Mouse (Mus musculus): Measurements from ENCODE around the gene Iqcg. TPM values are rescaled to one million over a fixed set of nuclear protein-coding genes. Genes with fewer than 3 reads are reported as not detected.
A peak's percentile ranks its signal among the peaks of the same experiment; 100 is the strongest.
"Not testable (repeated sequence)": the region's sequence is repeated elsewhere in the genome, so short reads cannot be mapped to it uniquely, and the experiment has no call there.

The Iqcg gene
- total RNA-seq, 2 experiments from 2014 or later, result 0.15 TPM; not detected in 1

DNA sequence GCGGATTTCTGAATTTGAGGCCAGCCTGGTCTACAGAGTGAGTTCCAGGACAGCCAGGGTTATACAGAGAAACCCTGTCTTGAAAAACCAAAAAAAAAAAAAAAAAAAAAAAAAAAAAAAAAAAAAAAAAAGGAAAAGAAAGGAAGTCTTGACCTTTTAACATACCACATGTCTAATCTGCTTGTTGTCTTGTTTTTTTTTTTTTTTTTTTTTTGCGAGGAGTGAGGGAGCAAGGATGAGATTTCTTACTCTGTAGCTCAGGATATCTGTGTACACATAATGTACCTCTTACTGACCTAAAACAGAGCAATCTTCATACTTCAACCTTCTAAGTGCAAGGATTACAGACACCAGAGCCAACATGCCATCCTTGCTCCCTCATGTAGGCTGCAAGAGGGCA is 1.1 kb downstream of the Iqcg start:
- not testable (repeated sequence) for ATAC-seq (ENCODE audit: poor library complexity, severe bottlenecking)

DNA sequence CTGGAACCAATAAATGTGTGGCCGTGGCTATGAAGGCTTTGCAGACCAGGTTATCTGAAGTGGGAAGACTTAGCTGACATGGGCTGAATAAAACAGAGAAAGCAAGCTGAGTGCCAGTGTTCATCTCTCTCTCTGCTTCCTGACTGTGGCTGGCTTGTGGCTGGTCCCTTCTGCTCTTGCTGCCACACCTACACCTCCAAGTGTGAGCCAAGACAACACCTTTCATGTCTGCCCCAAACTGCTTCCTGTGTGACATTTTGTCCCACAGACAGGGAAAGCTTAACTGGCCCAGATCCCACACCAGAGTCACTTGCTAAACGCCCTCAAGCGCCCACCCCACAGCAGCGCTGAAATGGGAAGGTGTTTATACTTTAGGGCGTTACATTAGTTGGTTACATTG is 2.9 kb downstream of the Iqcg start:
- ATAC-seq (ENCODE audit: poor library complexity, severe bottlenecking), result no peak

DNA sequence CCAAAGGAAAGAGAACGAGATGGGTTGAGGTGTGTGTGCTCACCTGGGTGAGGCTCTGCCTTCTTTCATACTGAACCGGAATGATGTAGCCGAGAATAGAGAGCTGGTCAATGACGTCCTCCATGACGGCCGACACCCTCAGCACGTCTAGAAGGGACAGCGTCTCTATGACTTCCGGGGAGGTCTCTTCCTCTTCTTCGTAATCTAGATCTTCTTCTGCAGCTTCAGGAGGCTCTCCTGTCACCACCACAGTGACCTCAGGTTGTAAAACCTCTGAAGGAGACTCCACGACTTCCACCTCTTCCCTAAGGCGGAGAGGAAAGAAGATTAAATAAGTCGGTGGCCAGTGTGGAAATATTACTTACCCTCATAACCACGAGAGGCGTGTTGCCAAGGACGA is 6.2 kb downstream of the Iqcg start:
- ATAC-seq (ENCODE audit: poor library complexity, severe bottlenecking), result peak; percentile 72; the same call in 1 of the 2 replicates

DNA sequence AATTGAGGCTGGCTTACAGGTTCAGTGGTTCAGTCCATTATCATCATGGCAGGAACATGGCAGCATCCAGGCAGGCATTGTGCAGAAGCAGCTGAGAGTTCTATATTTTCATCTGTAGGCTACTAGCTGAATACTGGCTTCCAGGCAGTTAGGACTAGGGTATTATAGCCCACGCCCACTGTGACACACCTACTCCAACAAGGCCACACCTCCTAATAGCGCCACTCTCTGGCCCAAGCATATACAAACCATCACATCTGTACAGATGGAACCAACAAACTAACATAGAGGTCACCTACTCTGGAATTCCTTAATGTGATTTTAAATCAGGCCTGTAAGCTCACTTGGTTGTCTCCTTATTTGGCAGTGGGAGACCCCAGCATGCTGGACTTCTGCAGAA is 7.3 kb downstream of the Iqcg start:
- ATAC-seq (ENCODE audit: poor library complexity, severe bottlenecking), result no peak

DNA sequence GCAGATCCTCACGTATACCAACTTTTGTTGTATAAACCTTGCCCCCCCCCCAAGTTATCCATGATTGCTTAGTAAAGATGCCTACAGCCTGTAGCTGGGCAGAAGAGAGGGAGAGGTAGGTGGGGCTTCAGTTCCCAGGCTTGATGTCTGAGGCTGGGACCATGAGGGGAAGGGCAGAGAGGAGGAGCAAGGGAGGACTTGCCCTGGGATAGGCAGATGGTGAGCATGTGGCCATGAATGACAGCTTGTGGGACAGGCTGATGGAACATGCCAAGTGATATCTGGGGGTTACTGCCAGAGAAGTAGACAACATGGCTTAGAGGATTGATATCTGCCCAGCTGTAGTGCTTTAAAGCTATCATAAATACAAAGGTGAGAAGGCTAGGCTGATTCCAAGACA is 8.0 kb downstream of the Iqcg start:
- no peak for ATAC-seq (ENCODE audit: poor library complexity, severe bottlenecking)

DNA sequence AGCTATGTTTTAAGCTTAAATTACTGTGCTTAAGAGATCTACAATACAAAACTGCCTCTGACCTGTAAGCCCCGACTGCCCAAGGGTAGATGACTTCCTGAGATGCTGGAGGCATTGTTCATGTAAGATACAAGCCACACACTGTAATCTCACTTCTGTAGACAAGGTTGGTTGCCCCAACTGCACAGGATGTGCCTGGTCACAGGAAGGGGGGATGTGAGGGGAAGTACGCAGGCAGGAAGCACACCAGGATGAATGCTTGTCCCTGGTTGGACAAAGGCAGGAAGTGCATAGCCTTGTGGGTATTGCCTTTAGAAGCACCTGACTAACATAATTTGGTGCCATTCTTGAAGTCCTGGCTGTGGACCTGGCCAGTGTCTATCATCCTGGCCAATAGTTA is 12.8 kb downstream of the Iqcg start:
- ATAC-seq (ENCODE audit: poor library complexity, severe bottlenecking), result peak; percentile 59

DNA sequence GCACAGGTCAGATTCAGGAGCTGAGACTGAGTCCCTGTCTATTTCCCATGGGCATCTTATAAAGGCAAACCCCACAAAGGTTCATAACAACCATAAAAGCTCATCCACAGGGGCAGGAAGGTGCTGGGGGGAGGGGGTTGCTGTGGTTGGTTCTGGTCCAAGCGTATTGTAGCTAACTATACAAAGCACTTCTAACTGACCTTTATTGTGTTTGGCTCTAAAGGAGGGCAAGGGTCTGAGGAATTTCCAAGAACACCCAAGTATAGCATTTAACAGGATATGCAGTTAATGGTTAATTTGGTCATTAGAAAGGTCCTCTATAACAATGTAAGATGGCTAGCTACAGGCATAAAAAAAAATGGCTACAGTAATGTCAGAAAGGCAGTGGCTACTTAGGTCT is 13.3 kb downstream of the Iqcg start:
- ATAC-seq (ENCODE audit: poor library complexity, severe bottlenecking), result no peak

DNA sequence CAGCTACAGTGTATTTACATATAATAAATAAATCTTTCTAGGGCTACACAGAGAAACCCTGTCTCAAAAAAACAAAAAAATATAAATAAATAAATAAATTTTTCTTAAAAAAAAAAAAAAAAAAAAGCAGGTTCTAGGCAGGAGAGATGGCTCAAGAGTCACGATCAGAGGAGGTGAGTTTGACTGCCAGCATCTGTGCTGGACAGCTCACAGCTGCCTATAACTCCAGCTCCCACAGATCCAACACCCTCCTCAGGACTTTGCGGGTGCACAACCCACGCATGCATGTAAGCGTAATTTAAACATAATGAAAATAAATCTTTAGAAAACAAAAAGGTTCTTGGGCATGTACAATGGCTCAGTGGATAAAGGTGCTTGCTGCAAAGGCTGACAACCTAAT is 20.0 kb downstream of the Iqcg start:
- ATAC-seq (ENCODE audit: poor library complexity, severe bottlenecking), result no peak

DNA sequence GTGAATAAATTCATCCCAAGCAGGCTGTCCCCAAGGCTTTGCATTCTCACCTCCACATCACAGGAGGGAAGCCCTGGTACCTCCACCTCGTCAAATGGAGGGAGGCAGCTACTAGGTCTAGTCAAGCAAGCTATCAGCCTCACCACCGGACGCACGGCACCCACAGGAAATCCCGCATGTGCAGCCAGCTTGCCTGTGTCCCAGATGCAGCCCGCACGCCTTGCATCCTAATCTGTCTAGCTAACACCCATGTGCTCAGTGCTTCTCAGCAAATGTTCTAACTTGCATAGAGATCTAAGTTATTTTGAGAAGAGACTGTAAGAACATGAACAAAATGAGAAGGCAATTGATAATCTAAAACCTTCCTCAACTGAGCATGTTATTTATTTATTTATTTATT is 29.7 kb downstream of the Iqcg start:
- no peak for ATAC-seq (ENCODE audit: poor library complexity, severe bottlenecking)

DNA sequence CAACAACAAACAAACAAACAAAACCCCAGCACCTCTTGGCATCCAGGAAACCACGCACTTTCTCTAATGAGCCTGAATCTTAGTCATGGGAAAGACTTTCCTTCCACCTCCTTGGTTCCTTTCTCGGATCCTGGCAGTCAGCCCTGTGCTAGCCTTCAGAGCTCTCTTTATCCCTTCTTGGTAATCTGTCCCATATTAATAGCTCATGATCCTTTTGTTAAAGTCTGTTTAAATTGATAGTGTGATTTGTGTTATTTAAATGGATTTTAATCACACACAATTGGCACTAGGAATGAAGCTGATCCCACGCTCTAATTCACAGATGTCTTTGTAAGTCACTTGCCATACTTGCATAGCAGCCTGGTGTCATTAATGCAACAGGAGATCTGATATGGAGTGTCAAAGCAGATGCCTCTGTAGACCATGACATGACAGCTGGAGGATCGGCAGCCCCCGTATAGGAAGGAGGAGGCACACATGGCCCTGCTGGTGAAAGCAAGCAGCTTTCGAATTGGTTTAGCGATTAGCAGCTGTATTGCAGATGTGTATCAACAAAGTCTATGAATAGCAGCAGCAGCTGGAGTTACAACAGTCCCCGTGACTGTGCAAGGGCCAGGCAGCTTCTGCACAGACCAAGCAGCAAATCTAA is 31.4 kb downstream of the Iqcg start:
- no peak for ATAC-seq (ENCODE audit: poor library complexity, severe bottlenecking)

DNA sequence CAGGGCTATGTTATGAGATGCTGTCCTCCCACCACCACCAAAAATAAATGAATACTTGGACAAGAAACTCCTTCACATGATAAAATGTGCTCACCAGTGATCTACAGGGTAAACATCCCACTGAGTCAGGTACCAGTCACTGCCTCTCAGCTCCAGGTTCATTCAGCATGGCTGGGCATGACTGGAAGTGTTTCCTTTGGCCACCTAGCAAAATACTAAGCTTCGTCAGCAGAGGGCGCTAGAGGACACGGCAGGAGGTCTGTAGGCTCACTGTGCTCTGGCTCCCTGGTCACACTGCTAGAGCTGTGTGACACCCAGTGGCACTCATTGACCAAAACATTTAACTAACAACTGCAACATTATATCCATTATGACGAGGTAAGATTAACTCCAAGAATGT is 32.3 kb downstream of the Iqcg start:
- peak; percentile 96 for ATAC-seq (ENCODE audit: poor library complexity, severe bottlenecking)

DNA sequence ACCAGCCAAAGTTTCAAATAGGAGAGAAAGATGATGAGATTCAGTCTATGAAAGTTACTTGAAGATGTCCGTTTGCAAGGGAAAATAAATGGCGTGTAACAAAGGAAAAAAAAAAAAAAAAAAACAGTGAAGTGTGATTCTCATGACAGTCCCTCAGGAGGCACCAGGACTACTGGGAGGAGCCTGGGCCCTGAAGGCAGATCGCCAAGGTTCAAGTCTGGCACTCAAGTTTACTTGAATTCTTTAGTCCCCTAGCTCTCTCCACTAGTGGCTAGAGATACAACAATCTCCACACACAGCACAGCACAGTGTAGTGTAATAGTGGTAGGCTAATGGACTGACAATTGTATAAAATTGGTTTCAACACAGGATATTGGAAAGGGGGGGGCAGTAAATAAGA is 34.6 kb downstream of the Iqcg start:
- no peak for ATAC-seq (ENCODE audit: poor library complexity, severe bottlenecking)

DNA sequence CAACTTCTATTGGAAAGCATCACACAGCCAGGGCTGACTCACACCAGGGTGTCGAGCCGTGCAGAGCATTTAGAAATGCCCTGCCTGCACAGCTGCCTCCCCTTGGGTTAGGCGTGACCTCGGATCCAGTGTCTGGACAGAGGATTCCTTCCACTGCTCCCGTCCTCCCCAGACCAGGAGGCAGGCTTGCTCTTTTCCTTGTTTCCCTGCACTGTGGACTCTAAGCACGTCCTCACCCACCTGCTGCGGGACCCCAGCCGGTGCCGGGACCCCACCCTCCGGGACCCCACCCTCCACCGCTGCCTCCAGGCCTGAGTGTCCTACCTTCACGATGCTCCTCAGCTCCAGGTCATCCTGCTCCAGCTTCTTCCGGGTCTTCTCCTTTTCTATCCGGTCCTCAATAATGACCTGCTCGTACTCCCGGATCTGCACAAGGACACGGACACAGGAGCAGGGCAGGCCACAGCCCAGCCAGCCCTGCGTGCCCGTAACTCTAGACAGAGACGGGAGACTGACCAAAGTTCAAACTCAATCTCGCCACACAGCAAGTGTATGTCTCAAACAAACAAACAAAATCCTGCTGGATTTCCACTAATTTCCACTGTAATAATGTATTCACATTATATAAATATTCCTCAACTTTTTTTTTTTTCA is 36.8 kb downstream of the Iqcg start:
- ATAC-seq (ENCODE audit: poor library complexity, severe bottlenecking), result no peak

DNA sequence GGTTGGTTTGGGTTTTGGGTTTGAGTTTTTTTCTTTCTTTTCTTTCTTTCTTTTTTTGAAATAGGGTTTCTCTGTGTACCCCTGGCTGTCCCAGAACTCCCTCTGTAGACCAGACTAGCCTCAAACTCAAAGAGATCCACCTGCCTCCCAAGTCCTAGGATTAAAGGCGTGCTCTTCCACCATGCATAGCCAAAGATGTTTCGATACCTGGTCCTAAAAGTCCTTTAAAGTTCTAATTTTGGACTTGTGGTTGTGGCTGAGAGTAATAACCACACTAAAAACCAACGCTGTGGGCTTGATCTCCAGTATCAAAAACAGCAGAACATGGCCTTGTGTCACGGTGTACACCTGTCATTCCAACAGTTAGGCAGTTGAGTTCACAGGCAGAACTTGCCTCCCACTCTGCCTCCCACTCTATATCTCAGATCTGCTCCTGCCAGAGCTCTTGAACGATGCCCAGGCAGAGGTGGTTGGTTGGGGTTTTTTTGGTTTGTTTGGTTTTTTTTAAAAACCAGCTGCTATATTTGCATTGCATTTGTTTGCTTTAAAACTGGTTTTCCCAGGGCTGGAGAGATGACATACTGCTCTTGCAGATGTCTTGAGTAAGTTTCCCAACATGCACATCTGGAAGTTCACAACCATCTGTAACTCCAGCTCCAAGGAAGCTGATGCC is 38.2 kb downstream of the Iqcg start:
- no peak for ATAC-seq (ENCODE audit: poor library complexity, severe bottlenecking)

DNA sequence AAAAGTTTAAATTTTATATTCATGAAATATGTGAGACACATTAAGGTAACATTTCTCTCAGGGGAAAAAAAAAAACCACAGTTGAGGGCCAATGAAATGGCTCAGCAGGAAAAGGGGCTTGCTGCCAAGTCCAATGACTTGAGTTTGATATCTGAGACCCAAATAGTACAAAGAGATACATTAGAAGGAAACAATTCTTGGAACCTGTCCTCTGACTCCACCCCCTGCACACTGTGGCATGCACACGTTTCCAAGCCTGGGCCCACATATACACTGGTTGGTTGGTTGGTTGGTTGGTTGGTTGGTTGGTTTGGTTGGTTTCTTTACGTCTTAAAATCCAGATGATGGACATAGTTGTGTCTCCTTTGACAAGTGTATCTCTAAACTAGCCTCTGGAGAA is 40.0 kb downstream of the Iqcg start:
- ATAC-seq (ENCODE audit: poor library complexity, severe bottlenecking), result no peak

DNA sequence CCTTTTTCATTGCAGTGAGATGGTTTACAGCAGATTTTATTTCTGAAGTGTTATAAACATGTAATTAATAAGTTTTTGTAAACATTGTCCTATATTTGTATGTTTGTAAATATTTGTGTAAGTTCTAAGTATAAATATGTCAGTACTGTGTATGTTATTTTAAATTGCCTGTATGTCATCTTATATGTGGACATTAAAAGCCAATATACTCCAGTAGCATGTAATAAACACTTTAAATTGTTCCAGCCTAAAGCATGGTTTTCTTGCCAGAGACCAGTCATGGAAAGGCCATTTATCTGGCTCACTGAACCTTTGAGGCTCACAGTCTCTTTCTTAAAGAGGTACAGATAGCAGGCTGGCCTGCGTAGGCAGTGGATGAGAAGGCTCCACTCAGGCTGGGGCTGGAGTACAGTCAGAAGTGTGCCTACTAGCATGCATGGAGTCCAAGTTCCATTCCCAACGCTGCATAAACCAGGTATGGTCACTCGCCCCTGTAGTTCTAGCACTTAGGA is 40.6 kb downstream of the Iqcg start:
- ATAC-seq (ENCODE audit: poor library complexity, severe bottlenecking), result no peak

DNA sequence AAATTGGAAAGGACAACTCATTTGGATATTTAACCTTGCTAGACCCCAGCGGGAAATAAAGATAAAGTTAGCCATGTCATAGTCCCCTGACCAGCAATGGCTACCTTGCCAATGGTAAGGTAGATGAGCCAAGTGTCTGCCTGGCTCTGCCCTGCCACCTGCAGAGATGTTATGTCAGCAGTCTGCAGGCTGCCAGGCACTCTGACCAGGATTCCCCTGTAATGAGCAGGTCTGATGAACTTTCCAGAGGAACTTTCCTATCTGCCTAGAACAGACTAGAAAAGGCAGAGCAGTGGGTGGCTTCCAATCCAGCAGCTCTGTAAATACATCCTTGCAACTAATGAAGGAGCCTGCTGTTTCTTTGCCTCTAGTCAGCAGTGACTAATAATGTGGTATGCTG is 41.1 kb downstream of the Iqcg start:
- no peak for ATAC-seq (ENCODE audit: poor library complexity, severe bottlenecking)

DNA sequence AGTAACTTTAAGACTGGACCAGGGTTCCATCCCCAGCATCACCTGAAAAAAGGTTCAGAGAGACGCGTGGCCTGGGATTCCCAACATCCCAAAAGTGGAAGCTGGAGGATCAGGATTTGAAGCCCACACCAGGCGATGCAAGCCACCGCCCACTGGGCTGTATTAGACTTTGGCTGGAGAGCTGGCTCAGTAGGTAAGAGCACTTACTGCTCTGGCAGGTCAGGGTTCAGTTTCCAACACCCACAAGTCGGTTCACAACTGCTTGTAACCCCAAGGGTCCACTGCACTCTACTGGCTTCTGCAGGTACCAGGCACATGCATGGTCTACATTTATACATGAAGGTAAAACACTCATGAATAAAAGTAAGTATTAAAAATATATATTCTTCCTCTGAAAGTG is 42.2 kb downstream of the Iqcg start:
- ATAC-seq (ENCODE audit: poor library complexity, severe bottlenecking), result no peak

DNA sequence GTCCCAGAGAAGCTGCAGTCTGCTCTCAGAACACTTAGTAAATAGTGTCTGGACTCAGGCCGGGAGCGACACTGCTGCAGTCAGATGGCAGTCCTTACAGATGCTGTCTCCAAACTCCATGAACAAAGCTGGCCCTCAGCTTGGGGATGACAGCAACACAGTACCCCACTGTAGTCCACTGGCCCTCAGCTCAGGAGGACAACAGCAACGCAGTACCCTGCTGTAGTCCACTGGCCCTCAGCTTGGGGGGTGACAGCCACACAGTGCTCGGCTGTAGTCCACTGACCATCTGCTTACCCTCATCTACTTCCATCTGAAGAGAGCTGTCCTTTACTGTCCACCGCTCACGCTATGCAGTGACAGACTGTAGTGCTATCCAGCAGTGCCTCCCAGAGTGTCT is 45.9 kb downstream of the Iqcg start:
- ATAC-seq (ENCODE audit: poor library complexity, severe bottlenecking), result no peak

DNA sequence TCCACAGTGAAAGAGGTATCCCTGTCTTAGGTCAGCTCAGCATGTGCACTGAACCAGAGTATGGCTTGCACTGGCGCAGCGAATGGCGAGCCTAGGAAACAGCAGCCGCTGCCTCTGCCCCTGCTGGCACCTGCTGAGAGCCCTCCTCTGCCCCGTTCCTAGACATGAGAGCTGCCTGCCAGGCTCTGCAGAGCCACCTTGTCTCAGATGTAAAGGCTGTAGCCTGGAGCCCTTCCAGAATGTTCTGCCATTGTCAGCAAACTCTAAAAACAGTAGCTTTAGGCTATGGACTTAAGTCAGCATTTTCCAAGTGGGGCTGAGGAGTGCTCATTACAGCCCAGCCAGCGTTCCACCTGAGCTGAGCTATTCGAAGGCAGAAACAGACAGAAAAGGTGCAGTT is 48.6 kb downstream of the Iqcg start:
- ATAC-seq (ENCODE audit: poor library complexity, severe bottlenecking), result no peak

DNA sequence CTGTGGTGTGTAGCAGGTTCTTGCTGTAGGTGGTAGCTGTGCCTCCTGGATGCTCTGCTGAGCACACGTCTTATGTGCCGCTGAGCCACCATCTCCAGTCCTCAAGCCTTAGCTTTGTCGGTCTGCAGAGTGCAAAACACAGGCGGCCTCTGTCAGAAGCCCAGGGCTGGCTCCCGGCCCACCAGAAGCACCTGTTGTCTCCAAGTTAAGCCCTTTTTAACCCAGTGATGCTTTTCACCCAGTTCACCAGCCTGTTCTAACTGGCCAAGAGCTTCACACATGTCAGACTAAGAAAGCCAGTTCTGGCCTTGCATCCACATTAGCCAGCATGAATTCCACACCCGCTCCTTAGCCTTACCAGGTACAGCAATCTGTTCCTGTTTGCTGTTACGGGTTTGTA is 49.1 kb downstream of the Iqcg start:
- no peak for ATAC-seq (ENCODE audit: poor library complexity, severe bottlenecking)

DNA sequence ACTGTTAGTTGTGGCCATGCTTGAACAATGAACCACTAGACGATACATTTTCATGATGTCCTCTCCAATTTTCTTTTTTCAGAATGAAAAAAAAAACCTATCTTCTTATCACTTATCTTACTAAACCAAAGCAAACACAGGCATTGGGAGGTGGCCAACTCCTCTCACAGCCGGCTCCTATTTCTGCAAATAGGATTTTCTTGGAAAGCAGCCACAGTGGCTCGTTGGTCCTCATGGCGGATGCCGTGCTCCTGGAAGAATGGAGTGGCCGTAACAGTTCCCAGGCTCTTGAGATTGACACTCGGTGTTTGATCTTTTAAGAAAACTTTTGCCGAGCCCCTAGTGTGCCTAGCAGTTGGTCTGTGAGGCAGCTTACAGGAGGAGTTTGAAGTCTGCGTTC is 50.8 kb downstream of the Iqcg start:
- no peak for ATAC-seq (ENCODE audit: poor library complexity, severe bottlenecking)

All from megakaryocyte, adult 5-6 weeks (primary cell).